Mouse (Mus musculus) layer of hippocampus, postnatal 10 days (tissue): ENCODE data around the gene Tuft1. TPM values are rescaled to one million over a fixed set of nuclear protein-coding genes. Genes with fewer than 3 reads are reported as not detected.
"Not testable (repeated sequence)": the region's sequence is repeated elsewhere in the genome, so short reads cannot be mapped to it uniquely, and the experiment has no call there.

Source experiments
- DNase-seq, 2 experiments: peaks; one replicate each; pipeline ENCODE4 v3.0.0; 2021; ENCODE audit warnings: low spot score in 2 of 2
- long read RNA-seq: library from polyadenylated mRNA; stranded (forward); transcript quantifications from one replicate; pipeline ENCODE4 v2.0.0, GENCODE M21; 2023
- total RNA-seq, 2 experiments: library from RNA; stranded (reverse); gene quantifications; 2 replicates each; pipeline ENCODE4 v1.2.3; 2021

The Tuft1 gene
- 1 to 10 TPM; 2.6 to 3.1 TPM for total RNA-seq
- long read RNA-seq, partial matches to known transcripts = 0 of 2 reads
- long read RNA-seq, other reads (novel, unspliced or antisense) = 0 of 2 reads

GRCm38 (mm10) chr3:94658740-94659095 is at the start of gene Tuft1:
Gene Tuft1, minus strand, starts transcription at chr3:94658872.
- DNase-seq = peak; percentile 36 to 56

DNA sequence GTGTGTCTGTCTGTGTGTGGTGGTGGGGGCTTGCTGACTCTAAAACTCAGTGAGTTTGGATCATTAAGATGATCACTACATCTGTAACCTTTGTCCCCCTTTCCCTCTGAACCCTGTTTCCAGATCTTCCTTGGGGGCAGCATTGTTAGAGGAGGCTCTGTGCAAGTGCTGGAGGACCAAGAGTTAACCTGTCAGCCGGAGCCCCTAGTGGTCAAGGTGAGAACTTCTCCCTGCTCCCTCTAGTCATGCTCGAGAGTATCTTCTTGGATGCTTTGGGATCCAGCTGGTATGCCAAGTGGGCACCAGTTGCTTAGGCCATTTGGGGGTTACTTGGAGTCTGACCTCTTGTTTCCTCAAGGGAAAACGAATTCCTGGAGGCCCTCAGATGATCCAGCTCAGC is 44.7 kb upstream of the Tuft1 start:
- peak in 1 of 2 experiments; percentile 15 for DNase-seq

- no peak for DNase-seq
Observed at GRCm38 (mm10) chr3:94702856-94703255, 44.2 kb upstream of the Tuft1 start.

DNA sequence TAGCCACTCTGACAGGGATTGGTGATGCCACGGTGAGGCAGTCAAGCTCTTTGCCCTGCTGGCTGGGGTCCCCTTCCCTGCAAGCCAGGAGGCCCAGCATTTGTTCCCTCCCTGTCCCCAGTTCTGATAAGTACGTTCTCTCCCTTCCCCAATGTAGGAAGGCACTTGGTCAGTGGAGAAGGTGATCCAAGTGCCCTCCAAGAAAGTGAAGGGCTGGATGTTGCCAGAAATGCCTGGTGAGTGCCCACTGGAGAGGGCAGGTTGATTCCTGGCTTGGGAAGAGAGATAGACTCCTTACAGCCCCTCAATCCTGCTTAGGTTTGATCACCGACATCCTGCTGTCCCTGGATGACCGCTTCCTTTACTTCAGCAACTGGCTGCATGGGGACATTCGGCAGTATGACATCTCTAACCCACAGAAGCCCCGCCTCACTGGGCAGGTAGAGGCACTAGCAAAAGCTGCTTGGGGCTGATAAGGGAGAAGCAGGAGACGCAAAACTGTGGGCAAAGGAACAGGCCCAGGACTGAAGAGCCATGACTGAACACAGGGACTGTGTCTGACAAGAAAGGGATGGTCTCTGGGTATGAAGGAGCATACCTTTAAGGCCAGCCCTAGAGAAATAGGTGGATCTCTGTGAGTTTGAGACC is 43.6 kb upstream of the Tuft1 start:
- not testable (repeated sequence) for DNase-seq

- DNase-seq = not testable (repeated sequence)
Observed at GRCm38 (mm10) chr3:94696257-94696656, 37.6 kb upstream of the Tuft1 start.

DNA sequence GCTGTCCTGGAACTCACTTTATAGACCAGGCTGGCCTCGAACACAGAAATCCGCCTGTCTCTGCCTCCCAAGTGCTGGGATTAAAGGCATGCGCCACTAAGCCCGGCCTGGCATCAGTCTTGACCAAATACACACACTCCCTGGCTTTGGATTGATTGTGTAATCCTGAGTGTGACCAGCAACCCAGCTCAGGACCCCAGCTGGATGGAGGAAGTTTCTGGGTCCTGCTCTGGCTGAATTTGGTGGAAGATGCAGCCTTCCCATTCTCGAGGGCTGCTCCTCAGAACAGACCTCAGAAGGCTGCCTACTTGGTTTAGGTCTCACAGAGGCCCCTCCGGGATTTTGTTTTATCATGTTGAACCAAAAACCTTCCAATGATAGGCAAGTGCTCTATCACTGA is 36.9 kb upstream of the Tuft1 start:
- not testable (repeated sequence) for DNase-seq

GRCm38 (mm10) chr3:94693874-94694273 is 35.2 kb upstream of the Tuft1 start:
- DNase-seq = not testable (repeated sequence)

DNA sequence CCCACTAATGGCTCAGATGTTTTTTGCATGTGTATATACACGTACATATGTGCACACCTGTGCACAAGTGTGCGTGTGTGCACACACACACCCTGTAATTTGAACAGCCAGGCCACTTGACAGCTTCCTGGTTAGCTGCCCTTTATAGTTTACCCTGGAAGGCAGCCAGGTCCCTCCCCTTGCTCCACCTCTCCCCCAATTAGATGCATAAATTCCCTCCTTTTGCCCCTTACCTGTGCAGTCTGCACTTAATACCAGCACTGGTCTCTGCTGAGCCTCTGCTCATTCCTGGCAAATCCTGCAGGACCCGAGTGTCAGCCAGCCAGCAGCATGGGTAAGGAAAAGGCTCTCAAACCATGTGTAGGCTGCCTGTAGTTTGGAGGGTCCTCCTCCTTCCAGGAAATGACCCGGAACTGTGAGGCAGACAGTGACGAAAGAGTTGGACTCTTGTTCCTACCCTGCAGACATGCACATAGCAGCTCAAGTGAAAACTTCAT is 34.7 kb upstream of the Tuft1 start, which contains the start of gene Selenbp2:
Selenbp2 (plus strand) TSS at position 228 of the 497 bp plus-strand sequence.
- DNase-seq = no peak

DNA sequence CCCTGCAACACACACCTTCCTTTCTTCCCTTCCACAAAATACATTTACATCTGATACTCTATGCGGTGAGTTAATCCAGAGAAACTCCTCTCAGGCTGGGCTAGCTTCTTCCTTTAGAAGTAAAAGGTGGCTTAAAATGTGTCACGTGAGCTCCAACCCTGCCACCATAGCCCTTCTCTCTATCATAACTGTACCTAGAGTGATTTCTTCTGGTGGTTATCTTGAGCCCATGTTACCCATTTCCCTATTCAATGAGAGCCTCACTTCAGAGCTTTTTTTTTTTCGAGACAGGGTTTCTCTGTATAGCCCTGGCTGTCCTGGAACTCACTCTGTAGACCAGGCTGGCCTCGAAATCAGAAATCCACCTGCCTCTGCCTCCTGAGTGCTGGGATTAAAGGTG is 33.0 kb upstream of the Tuft1 start:
- not testable (repeated sequence) for DNase-seq

DNA sequence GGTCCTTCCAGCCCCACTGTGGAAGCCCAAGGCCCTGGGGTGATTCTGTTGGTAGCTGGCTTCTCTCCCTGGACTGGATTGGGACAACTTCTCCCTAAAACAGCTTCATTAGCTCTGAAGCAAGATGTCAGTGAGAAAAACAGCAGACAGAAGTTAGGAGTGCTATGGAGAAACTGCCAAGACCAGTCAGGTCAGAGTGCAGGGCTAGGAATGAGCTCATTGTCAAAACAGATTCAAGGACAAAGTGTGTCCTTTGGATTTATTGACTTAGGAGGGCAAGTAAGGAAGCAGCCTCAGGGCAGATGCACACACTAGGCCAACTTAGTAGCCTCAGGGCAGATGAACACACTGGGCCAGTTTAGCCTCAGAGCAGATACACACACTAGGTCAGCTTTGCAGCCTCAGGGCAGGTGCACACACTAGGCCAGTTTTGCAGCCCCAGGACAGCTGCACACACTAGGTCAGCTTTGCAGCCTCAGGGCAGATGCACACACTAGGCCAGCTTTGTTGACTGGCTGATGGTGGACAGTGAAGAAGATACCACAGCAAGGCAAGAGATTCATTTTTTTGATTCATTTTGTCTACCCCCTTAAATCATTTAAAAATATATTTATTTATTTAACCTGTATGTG is 32.1 kb upstream of the Tuft1 start:
- DNase-seq = no peak

DNA sequence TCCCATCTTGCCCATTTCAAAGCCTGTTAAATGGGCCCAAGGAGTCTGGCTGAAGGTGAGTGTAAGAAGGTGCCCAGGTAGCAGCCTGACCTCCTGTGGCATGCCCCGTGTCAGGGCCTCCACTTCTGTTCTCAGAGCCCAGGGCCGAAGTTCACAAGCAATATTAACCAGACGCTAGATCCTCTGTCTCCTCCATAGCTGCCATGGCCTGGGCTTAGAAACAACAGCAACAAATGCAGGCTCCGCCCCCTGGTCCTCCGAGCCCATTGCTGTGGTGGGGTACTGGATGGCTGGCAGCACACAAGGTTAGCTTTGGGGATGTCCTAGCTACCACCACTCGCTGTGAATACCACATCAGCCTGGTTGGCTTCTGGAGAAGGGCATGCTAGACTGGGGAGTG is 31.5 kb upstream of the Tuft1 start:
- not testable (repeated sequence) for DNase-seq

- DNase-seq = not testable (repeated sequence)
Observed at GRCm38 (mm10) chr3:94689195-94689594, 30.5 kb upstream of the Tuft1 start.

GRCm38 (mm10) chr3:94688698-94689097 is 30.0 kb upstream of the Tuft1 start:
- DNase-seq = not testable (repeated sequence)

GRCm38 (mm10) chr3:94685989-94686772 is 27.5 kb upstream of the Tuft1 start:
- not testable (repeated sequence) for DNase-seq

- no peak for DNase-seq
Observed at GRCm38 (mm10) chr3:94683646-94684045, 25.0 kb upstream of the Tuft1 start.

- DNase-seq = no peak
Observed at GRCm38 (mm10) chr3:94680783-94681182, 22.1 kb upstream of the Tuft1 start.

DNA sequence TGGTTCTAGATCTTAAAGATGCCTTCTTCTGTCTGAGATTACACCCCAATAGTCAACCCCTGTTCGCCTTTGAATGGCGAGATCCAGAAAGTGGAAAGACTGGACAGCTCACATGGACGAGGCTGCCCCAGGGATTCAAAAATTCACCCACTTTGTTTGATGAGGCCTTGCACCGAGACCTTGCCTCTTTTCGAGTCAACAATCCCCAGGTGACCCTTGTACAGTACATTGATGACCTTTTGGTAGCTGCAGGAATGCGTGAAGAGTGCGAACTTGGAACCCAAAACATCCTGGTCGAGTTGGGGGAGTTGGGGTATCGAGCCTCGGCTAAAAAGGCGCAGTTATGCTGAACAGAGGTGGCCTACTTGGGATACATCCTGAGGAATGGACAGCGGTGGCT is 21.4 kb upstream of the Tuft1 start:
- DNase-seq = not testable (repeated sequence)

- DNase-seq = no peak
Observed at GRCm38 (mm10) chr3:94679351-94679841, 20.7 kb upstream of the Tuft1 start.

- DNase-seq = not testable (repeated sequence)
Observed at GRCm38 (mm10) chr3:94675101-94675500, 16.4 kb upstream of the Tuft1 start.

- DNase-seq = not testable (repeated sequence)
Observed at GRCm38 (mm10) chr3:94665896-94666295, 7.2 kb upstream of the Tuft1 start.

- DNase-seq = not testable (repeated sequence)
Observed at GRCm38 (mm10) chr3:94665060-94665802, 6.6 kb upstream of the Tuft1 start.
